Mouse (Mus musculus) kidney, adult 8-10 months (tissue): ENCODE data around the gene Dnah2.
"Not testable (repeated sequence)": the region's sequence is repeated elsewhere in the genome, so short reads cannot be mapped to it uniquely, and the experiment has no call there.

ENCODE experiments used
- DNase-seq, 2 experiments: peaks; one replicate each; pipeline ENCODE4 v3.0.0; 2022

The Dnah2 gene

GRCm38 (mm10) chr11:69560896-69561854 lies 12.3 kb upstream of the Dnah2 start:
- no peak for DNase-seq

DNA sequence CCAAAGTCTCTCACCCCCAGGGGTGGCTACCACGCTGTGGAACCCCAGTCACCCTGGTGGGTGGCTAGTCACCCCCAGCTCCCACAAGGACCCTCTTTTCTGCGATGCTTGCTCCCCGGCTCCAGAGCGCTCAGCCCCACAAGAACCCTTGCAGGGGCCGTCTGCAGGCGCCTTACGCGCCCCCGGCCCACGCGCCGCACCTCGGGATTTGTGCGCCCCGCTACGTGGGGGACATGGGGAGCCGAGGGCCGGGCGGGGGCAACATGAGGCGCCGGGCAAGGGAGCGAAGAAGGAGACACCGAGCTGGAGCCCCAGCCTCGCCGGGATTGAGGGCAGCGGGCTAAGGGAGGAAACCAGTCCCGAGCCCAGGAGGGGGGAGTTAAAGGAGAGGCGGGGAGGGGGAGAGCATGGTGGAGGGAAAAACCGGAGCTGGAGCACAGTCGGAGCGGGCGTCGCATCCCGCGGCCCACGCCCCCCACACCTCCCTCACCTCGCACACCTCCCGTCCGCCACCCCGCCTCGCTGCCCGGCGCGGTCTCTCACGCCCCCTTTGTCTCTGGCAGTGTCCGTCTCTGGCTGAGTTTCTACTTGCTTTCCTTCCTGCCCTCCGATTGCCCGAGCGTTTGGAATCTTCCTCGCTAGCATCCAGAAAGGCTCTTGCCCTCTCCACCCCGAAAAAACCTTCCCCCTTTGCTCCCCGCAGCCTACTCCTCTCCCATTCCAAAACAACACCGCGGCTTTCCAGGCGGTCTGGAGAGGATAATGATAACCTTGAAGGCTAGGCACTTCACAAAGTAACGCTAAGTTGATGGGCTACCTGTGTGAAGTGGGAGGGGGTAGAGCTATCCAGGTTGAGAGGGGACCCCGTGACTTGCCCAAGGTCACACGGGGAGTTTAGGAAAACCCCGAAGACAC lies 11.2 kb upstream of the Dnah2 start, which contains the start of gene Efnb3:
Efnb3 (minus strand) TSS at position 355 of the 915 bp plus-strand sequence.
- no peak for DNase-seq

DNA sequence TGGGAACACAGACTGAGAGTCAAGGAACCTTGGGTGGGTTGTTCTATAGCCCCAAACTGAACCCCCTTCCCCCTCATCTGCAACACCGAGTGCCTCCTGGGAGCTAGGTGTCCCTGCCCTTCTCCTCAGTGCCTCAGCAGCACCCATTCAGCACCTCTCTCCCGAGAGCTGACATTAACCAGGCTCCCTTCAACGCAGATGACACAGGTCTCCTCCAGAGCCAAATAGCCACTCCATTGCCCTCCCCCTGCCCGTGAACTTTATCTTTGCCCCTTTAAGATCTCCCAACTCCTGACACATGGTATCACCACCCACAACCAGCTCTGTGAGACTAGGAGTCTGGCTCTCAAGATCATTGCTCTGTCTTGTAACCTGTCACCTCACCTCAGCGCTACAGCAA lies 10.3 kb upstream of the Dnah2 start:
- DNase-seq, result no peak

- DNase-seq, result no peak
These were observed 9.8 kb upstream of the Dnah2 start for GRCm38 (mm10) chr11:69558756-69559155.

DNA sequence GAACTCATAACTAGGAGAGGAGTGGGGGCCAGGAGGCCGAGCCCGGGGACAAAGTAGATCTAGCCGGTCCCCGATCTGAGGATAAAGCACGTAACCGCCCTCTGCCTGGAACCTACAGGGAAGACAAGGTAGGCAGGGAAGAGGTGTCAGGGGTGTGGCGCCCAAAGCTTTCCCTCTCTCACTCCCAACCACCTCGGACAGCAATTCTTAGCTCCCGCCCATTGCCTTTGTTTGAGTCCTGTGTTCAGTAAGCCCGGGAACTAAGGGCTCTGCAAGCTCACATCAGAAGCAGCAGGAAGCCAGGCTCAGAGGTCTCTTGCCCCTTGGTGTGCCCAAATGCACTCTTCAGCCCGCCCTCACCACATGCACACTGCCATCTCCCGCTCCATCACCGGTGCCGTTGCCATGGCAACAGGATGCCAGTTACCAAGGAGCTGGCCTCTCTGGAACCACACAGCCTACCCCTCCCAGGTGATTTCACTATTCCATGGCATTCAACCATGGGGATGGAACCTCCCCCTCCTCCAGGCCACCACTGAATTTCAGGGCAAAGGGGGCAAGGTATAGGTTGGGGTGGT lies 8.6 kb upstream of the Dnah2 start:
- DNase-seq, result no peak

GRCm38 (mm10) chr11:69554539-69555140 lies 5.7 kb upstream of the Dnah2 start:
- no peak for DNase-seq

GRCm38 (mm10) chr11:69553341-69553721 lies 4.4 kb upstream of the Dnah2 start:
- DNase-seq, result no peak

DNA sequence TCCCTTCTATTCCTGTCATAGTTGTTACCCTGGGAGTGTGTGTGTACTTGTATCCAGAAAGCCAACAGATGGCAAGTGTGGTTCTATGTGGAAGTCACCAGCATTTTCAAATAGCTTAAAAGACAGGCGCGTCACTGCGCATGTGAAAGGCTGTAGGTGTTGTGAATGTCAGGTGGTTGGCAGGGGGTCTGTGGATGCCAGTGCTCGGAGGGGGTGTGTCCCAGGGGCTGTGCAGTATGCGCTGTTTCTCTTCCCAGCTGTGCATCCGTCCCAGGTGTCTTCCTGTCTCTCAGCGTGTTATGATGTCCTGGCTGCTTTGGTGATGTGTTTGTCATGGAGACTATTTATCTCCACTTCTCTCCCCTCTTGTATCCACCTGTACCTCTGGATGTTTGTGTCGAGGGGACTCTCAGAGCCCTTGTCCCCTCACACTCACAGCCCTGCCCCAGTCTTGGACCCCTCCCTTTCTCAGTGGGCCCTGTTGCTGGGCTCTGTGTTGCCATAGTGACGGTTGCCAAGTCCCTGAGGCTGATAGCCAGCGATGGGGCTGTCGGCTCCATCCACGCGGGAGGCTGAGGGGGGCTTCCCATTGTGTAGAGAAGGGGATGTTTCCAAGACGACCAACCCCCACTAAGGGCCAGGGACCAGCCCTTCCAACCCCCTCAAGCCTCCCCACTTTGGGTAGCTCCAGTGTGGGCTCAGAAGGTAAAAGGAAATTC lies 3.9 kb upstream of the Dnah2 start:
- no peak for DNase-seq

GRCm38 (mm10) chr11:69551310-69551709 lies 2.4 kb upstream of the Dnah2 start:
- no peak for DNase-seq

GRCm38 (mm10) chr11:69547071-69547470 lies 1.8 kb downstream of the Dnah2 start:
- DNase-seq, result peak; percentile 27 to 60

DNA sequence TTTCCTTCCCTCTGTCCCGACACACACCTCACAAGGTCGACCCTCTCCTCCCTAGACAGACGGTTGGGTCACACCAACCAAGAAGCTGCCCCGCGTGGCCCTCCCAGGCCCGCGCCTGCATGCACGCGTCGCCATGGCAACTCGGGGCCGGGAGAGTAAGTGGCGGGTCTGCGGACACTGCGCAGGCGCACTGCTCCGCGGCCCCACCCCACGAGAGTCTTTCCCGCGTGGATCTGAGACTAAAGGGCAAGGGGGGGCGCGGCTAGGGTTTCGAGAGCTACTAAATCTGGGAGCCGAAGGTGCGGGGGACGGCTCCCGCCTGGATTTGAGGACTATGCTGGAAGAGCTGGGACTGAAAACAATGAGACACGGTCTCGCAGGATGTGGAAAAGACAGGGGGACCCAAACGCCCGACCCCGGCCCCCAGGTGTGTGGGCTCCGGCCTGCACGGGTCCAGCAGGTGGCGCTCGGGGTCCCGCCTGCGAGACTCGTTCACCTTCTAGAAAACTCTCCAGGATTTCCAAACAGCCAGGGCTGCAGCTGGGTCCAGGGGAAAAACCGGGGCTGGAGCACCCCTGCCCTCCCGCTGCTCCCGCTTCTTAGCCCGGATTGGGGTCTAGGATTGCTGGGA lies 2.4 kb downstream of the Dnah2 start:
- DNase-seq, result peak; percentile 62 to 74

GRCm38 (mm10) chr11:69545957-69546356 lies 3.0 kb downstream of the Dnah2 start:
- no peak for DNase-seq

DNA sequence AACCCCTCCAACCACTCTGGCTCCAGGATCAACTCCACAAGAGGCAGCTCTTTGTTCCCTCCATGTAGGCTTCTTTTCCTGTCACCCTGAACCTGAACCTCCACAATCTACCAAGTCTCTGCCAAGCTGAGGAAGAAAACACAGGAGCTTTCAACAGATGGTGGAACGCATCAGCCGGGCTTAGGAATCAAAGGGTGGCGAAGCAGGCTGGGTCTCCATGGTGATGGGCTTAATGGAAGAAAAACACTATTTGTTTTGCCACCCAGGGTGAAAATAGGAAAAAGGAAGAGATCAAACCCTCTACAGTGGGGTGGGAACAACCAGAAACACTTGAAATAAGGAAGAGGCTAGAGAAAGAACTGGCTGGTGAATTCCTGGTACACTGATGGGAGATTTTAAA lies 5.3 kb downstream of the Dnah2 start:
- no peak for DNase-seq

GRCm38 (mm10) chr11:69541741-69542140 lies 7.2 kb downstream of the Dnah2 start:
- not testable (repeated sequence) for DNase-seq

DNA sequence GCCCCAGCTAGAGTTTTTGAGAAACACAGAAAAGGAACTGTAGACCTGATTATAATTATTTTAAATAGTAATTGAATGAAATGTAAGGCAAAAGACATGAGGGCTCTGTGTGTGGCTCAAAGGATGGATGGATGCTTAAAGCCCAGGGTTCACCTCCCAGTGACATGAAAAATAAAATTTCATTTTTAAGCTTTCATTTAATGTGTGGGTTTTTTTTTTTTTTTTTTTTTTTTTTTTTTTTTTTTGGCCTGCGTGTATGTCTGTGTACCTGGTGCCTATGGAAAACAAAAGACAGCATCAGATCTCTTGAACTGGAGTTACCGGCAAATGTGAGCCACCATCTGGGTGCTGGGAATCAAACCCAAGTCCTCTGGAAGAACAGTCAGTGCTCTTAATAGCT lies 8.2 kb downstream of the Dnah2 start:
- DNase-seq, result no peak

DNA sequence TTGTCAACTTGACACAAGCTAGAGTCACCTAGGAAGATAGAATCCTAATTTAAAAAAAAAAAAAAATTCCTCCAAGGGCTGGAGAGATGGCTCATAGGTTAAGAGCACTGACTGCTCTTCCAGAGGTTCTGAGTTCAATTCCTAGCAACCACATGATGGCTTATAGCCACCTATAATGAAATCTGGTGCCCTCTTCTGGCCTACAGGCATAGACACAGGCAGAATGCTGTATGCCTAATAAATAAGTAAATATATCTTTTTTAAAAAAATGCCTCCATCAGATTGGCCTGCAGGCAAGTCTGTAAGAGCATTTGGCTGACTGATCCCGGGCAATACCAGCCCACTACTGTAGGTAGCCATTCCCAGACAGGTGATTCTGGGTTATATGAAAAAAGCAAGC lies 13.9 kb downstream of the Dnah2 start:
- no peak for DNase-seq

GRCm38 (mm10) chr11:69532480-69533150 lies 16.3 kb downstream of the Dnah2 start:
- no peak for DNase-seq

DNA sequence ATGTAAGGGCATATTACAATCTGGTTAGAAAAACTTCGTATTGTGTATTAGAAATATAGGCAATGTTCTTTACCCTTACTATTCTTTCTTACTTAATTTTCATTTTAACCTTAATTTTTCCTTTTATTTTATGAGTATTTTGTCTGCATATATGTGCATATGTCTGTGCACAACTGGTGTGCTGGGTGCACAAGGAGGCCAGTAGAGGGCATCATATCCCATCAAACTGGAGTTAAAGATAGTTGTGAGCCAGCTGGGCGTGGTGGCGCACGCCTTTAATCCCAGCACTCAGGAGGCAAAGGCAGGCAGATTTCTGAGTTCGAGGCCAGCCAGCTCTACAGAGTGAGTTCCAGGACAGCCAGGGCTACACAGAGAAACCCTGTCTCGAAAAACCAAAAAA lies 18.2 kb downstream of the Dnah2 start:
- not testable (repeated sequence) for DNase-seq

DNA sequence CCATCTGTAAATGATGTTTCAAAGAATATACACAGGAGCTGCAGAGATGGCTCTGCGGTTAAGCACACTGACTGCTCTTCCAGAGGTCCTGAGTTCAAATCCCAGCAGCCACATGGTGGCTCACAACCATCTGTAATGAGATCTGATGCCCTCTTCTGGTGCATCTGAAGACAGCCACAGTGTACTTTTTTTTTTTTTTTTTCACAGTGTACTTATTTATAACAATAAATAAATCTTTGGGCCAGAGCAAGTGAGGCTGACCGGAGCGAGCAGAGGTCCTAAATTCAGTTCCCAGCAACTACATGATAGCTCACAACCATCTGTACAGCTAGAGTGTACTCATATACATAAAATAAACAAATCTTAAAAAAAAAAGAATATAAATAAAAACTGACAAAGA lies 18.6 kb downstream of the Dnah2 start:
- not testable (repeated sequence) for DNase-seq

GRCm38 (mm10) chr11:69528031-69528390 lies 20.9 kb downstream of the Dnah2 start:
- no peak for DNase-seq
